16 mouse cellular contexts compared by ENCODE assay signal in the genomic region with DNA sequence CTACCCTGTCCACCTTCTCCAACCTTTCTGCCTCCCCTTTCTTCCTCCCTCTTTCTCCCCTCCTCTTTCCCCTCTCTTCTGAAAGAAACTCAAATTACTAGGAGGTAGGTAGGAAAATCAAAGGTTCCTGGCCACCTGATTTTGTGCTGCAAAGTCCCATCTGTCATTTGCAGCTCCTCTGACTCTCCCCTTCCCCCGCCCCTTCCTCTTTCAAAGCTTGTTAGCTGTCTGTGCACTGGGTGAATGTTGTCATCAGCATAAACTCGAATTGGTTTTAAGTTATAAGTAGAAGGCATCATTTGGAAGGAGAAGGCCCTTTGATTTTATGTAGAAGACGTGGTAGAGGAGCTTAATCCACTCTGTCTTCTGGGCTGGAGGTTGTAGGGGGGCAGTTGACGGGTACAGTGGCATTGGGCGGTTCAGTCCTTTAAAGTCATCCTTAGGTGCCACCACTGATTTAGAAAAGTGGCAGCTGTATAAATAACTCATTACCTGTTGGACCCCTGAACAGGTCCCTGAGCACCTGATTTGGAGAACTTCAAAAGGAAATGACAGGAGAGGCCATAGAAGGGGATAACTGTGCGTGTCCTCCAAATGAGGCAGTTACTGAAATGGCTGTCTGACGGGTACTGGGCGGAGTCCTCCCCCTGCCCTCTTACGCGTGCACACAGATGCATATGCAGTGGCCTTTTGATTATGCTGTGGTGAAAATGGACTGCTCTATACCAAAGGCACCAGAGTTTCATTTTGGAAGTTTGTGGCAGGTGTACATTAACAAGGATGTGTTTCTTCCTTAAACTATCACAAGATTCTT. TPM values are rescaled to one million over a fixed set of nuclear protein-coding genes. Genes with fewer than 3 reads are reported as not detected.
DNase-seq lines count a peak whose midpoint lies in the region; ATAC-seq lines count a peak whose summit lies in the region.
"Had no signal": no experiment of that assay in that cellular context is flagged by ENCODE, and none has a peak within 500 bp of the region (broad histone marks: within the 10 kb centered on the region; RNA-seq: fewer than 3 reads in every experiment).

No protein-coding gene starts in this region.

- H3K4me1 ChIP-seq in midbrain, embryonic 10.5 days = peaks cover 13% of the 10 kb centered on the region; the same call in 1 of the 2 replicates
- H3K4me1 ChIP-seq in midbrain, embryonic 11.5 days (ENCODE audit: control insufficient read depth, insufficient read depth, low read length) = no peaks in the 10 kb centered on the region
- H3K4me1 ChIP-seq: embryonic facial prominence, embryonic 15.5 days had no signal

- no peak overlapping the region for H3K9ac ChIP-seq in midbrain, embryonic 11.5 days (ENCODE audit: low read length)
- H3K9ac ChIP-seq: embryonic facial prominence, embryonic 15.5 days had no signal

- H3K36me3 ChIP-seq in midbrain, embryonic 10.5 days = no peaks in the 10 kb centered on the region
- H3K36me3 ChIP-seq in midbrain, embryonic 11.5 days (ENCODE audit: control insufficient read depth, insufficient read depth, low read length) = no peaks in the 10 kb centered on the region
- H3K36me3 ChIP-seq: embryonic facial prominence, embryonic 15.5 days had no signal

- no peak for ATAC-seq in cerebellum, adult (ENCODE audit: insufficient number of reproducible peaks, low FRiP score, low TSS enrichment)
- ATAC-seq in midbrain, embryonic 11.5 days (ENCODE audit: low FRiP score) = no peak
- peak; percentile 58 for ATAC-seq in megakaryocyte, adult 5-6 weeks (ENCODE audit: poor library complexity, severe bottlenecking)
- ATAC-seq in monocyte, adult 5-6 weeks (replicated peaks; ENCODE audit: insufficient number of reproducible peaks, low FRiP score, low TSS enrichment, poor library complexity, severe bottlenecking) = no peak

- no peak overlapping the region for H3K4me3 ChIP-seq in midbrain, embryonic 10.5 days
- no peak overlapping the region for H3K4me3 ChIP-seq in midbrain, embryonic 11.5 days (ENCODE audit: low read depth, low read length)
- H3K4me3 ChIP-seq: embryonic facial prominence, embryonic 15.5 days had no signal

- 86% methylated on average over 10 of the region's 10 CpGs for WGBS in midbrain, embryonic 10.5 days
- 82% methylated on average over 10 of the region's 10 CpGs for WGBS in midbrain, embryonic 11.5 days

- peaks cover 7% of the 10 kb centered on the region; the same call in 1 of the 2 replicates for H3K9me3 ChIP-seq in midbrain, embryonic 10.5 days (replicated peaks)
- H3K9me3 ChIP-seq in midbrain, embryonic 11.5 days (ENCODE audit: control insufficient read depth, low read length) = no peaks in the 10 kb centered on the region; the same call in 1 of the 2 replicates
- H3K9me3 ChIP-seq: embryonic facial prominence, embryonic 15.5 days had no signal

- 0 out of 2 replicates have a peak overlapping the region, but pooled peaks have one; percentile 3 for H3K27ac ChIP-seq in midbrain, embryonic 10.5 days (replicated peaks)
- H3K27ac ChIP-seq in midbrain, embryonic 11.5 days (ENCODE audit: low read depth, low read length) = no peak overlapping the region
- H3K27ac ChIP-seq: embryonic facial prominence, embryonic 15.5 days had no signal

- H3K4me2 ChIP-seq in midbrain, embryonic 11.5 days = no peak overlapping the region
- H3K4me2 ChIP-seq: embryonic facial prominence, embryonic 15.5 days had no signal

- no peaks in the 10 kb centered on the region for H3K27me3 ChIP-seq in midbrain, embryonic 10.5 days (ENCODE audit: low read depth, poor library complexity, severe bottlenecking)
- H3K27me3 ChIP-seq in midbrain, embryonic 11.5 days (ENCODE audit: control insufficient read depth, insufficient read depth, low read length) = no peaks in the 10 kb centered on the region
- H3K27me3 ChIP-seq: embryonic facial prominence, embryonic 15.5 days had no signal

- peak; percentile 62 to 64 for DNase-seq in cerebellum, postnatal 10 days
- no peak for DNase-seq in midbrain, embryonic 10.5 days (ENCODE audit: low spot score)
- no peak for DNase-seq in midbrain, embryonic 11.5 days (ENCODE audit: low spot score, missing footprints)
- DNase-seq in retina, postnatal 1 day = no peak
- DNase-seq in cerebellum, adult 9-11 months = no peak
- DNase-seq: cerebellum, postnatal 36 days; gastrocnemius, postnatal 10 days; kidney, adult 18-20 months; kidney, postnatal 25 days; lung, postnatal 4 days; thymus, postnatal 36 days had no signal

RNA-seq across cellular contexts. Expression of gene Tmem178, which starts 11.8 kb away (rescaled TPM):
- 6.4 and 8.6 TPM in 2 replicates for polyA plus RNA-seq in midbrain, embryonic 10.5 days (2016; fragmentation: Nextera tagmentation; extraction: Ambion mirVana)
- 12.8 and 14.2 TPM in 2 replicates for polyA plus RNA-seq in midbrain, embryonic 11.5 days (2014; fragmentation: Nextera tagmentation; extraction: Ambion mirVana)
- 2.4 and 2.7 TPM in 2 replicates for total RNA-seq in megakaryocyte, adult 5-6 weeks (2015)
- 0.62 and 1.4 TPM in 2 replicates for total RNA-seq in megakaryocyte, adult 5-6 weeks (2017)
- not detected in 3 replicates for total RNA-seq in monocyte, adult 5-6 weeks (2017)
- total RNA-seq: neutrophil, adult 5-6 weeks had no signal

Comparison
In these comparisons a context has a peak if more than half of its experiments do, and no peak if none do; other contexts are left out.
1. DNase-seq: peak in cerebellum, postnatal 10 days (2 of 2); none in midbrain, embryonic 10.5 days (single experiment), midbrain, embryonic 11.5 days (single experiment), retina, postnatal 1 day (single experiment) and cerebellum, adult 9-11 months (single experiment).